Mouse (Mus musculus) heart, adult 2 months (tissue): ENCODE results near the gene Gm45062.

Source experiments
- CTCF ChIP-seq: fragments of 200-600 bp; IDR thresholded peaks from 2 replicates; pipeline ENCODE4 v1.8.1; 2022; ENCODE audit warnings: antibody characterized with exemption, mild to moderate bottlenecking, moderate library complexity
- EP300 ChIP-seq: fragments of 200-500 bp; IDR thresholded peaks from 2 replicates; pipeline ENCODE4 v1.6.1; 2011; ENCODE audit warnings: low read depth, low read length, control low read depth; ENCODE audit not compliant: insufficient read depth
- POLR2A ChIP-seq: fragments of 200-500 bp; IDR thresholded peaks from 2 replicates; pipeline ENCODE4 v1.6.1; 2011; ENCODE audit warnings: mild to moderate bottlenecking, low read depth, low read length, control low read depth; ENCODE audit not compliant: insufficient read depth

- TF ChIP-seq POLR2A: no peak
- TF ChIP-seq CTCF: no peak
- TF ChIP-seq EP300: no peak
Measured at GRCm38 (mm10) chr6:8511447-8511846, 252.2 kb downstream of the Gm45062 start.
